Mouse (Mus musculus): ENCODE results near the gene Lilra6.

DNA sequence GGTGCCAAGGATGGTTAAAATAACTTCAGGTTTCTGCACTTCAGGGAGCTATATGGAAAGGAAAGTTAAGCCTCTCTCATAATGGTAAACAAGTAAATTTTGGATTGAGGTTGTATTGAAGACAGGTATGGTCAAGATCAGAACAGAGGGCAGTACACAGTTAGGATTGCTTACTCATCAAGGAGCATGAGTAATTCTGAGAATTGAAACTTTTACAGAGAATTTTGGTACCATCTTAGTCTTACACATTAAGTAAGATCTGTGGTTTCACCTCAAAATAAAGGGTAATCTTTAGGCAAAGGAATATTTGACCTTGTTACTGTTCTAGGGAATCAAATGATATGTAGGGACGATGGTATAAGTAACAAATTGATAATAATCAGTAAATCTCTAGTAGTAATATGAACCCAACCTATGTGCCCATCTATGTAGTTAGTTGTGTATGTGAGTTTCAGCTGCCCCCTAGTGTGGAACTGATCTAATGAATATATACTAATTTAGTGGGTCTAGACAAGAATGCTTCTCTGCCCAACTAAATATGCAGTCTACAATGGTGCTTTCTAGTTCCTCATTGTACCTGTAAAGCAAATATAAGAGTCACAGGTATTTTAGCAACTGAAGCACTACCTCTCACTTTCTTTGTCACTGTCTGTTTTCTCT, 24.7 kb upstream of the Lilra6 start:
- no peak for TF ChIP-seq POLR2A (IDR thresholded peaks at IDR 0.05; ENCODE audit: low read depth, low read length)
- TF ChIP-seq CTCF (IDR thresholded peaks at IDR 0.05; ENCODE audit: borderline replicate concordance, insufficient read depth, low read length) = no peak

Data from embryonic fibroblast, embryonic 13.5 days (primary cell).